Mouse (Mus musculus) splenic B cell, adult 2 months (primary cell): ENCODE results near the gene Tbc1d16.
A peak's percentile ranks its signal among the peaks of the same experiment; 100 is the strongest.

Experiments used
- DNase-seq: peaks from one replicate; pipeline ENCODE4 v3.0.0-alpha.2; 2011; ENCODE audit warnings: low read depth, low spot score
- H3K27me3 ChIP-seq: 2 replicates; pipeline ENCODE4 v1.6.1; 2012; ENCODE audit warnings: mild to moderate bottlenecking, low read length, moderate library complexity, mixed read lengths; ENCODE audit not compliant: control insufficient read depth, poor library complexity, insufficient read depth, severe bottlenecking
- H3K36me3 ChIP-seq: 2 replicates; pipeline ENCODE4 v1.6.1; 2012; ENCODE audit warnings: mild to moderate bottlenecking, low read length, moderate library complexity, mixed read lengths; ENCODE audit not compliant: control insufficient read depth, poor library complexity, insufficient read depth, severe bottlenecking

Tbc1d16 gene

DNA sequence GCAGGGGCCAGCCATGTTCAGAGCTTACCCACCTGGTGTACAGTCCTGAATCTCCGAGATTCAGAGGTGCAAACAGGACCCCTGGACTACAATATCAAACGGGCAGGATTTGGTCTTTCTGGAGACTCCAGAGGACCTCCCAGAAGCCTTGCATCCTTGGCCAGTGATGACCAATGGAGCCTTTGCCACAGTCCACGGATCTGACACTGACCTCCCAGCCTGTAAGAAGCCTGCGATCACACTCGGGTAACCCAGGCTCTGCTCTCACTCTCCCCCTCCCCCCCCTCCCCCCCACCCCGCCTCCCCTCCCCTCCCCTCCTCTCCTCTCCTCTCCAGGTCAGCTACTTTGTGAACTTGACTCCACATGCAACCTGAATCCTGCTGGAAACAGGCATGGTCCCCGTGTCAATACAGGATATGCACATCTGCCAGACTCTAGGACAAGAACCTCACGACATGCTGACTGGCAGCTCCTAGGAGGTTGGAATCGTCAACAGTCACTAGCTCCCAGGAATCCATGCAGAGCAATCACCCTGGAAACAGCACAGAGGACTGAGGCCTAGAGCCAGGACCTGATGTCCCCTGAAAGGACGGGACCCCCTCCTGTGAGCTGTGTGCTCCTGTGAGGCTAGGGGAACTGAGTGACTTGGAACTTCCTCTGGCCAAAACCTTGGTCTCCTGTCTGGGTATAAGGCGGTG is 6.3 kb downstream of the Tbc1d16 start:
- DNase-seq = no peak
- H3K27me3 ChIP-seq = no peaks in the 10 kb centered on the region
- H3K36me3 ChIP-seq = no peaks in the 10 kb centered on the region

DNA sequence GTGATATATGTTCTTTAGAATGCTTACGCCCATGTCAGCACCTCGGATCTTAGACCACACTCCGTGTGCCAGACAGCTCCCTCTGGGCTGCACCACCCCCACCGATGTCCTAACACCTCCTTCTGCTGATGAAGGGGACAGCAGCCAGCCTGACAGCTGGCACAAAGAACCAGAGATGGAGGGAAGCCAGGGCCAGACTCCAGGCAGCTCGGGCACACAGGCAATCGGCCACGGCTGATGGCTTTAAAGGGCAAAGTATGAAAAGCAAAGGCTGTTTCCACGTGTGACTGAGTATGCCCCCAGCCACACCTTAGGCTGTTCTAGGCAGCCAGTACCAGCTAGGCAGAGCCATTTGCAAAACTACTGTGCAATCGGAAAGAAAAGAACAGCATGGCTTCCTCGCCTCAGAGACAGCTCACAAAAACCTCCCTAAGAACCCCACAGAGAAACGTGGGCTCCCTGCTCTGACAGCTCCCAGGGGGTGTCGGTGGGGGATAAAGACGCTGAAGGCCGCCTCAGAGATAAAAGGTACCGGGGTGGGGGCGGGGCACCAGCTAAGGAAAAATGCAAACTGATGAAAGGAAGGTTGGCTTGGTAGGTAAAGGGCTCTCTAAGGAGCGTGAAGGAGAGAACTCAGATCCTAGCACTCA is 8.4 kb downstream of the Tbc1d16 start:
- no peak for DNase-seq
- H3K36me3 ChIP-seq = no peaks in the 10 kb centered on the region
- no peaks in the 10 kb centered on the region for H3K27me3 ChIP-seq

DNA sequence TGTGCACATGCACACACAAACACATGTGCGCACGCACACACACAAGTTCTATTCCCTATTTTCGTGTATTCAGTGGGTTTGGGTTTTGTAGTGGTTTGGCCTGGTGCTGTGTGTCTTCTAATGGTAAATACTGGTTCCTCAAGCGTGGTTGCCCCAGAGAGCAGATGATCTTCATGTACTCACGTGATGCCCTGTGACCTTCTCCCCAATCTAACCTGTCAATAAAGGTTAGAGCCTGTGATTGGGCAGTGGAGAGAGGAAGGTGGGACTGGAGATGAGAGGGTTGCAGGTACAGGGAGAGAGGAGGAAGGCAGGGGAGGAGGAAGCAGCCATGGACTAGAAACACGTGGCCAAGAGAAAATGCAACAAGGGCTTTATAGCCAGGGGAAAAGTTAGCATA is 10.4 kb downstream of the Tbc1d16 start:
- no peak for DNase-seq
- H3K36me3 ChIP-seq = no peaks in the 10 kb centered on the region
- H3K27me3 ChIP-seq = no peaks in the 10 kb centered on the region

DNA sequence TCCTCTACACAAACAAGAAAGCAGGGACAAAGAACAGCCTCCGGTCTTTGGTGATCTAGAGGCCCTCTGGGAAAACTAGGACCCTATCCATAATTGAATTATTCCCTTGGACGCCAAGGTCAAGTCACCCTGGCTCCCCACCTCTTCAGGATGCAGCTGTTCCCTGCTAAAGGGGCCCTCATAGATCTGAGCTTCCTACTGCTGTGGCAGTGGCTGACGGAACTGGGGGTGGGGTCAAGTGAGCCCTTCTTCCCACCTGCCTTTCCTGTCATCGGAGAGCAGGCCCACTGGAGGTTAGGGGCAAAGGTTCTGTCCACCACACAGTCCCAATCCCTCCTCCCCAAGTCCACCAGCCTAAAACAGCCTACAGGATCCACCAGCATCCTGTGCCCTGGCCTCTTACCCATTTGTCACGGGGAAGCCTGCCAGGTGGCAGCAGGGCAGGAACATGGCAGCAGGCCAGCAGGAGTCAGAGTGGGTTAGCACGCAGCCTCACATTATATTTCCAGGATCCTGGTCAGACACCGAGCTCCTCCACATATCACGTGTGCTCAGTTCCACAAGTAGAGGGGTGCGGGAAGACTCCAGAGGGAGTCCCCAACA is 12.3 kb downstream of the Tbc1d16 start:
- no peaks in the 10 kb centered on the region for H3K36me3 ChIP-seq
- DNase-seq = no peak

DNA sequence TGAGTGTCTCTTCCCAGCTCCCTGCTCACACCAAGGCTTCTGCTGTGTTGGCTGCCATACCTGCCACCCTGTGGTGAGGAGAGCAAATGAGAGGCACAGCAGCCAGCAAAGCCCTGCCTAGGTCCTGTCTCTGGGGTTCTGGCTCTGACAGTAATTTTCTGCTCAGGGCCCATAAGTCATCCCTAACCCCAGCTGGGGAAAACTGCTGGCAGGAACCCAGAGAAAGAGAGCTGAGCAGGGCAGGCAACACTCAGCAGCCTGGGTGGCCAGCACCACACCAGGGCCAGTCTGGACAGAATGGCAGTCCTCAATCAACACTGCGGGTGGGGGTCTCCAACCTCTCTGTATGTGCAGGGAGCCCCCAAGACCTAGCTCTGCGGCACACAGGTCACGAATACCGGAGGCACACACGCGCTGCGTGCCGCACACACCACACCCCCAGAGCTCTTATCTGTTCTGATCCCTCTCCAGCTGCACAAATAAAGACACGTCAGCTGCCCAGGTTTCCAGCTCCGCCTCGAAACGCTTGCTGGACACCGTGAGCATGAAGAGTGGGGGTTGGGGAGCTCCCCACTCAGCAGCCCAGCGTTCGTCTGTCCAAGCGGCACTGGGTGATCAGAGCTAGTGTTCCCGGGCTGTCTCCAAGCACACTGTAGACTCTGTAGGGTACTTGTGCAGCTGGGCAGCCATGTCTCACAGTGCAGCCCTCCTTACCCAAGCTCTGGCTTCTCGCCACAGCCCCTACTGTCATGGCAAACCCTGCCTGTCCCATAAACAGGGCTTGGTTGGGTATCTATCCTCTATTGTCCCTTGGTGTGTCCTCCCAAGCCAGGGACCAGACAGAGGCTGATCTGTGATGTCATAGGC is 13.0 kb downstream of the Tbc1d16 start:
- H3K36me3 ChIP-seq = no peaks in the 10 kb centered on the region
- H3K27me3 ChIP-seq = no peaks in the 10 kb centered on the region
- DNase-seq = no peak

More for the DNA sequence above, 12.3 kb downstream of the Tbc1d16 start:
- H3K27me3 ChIP-seq = no peaks in the 10 kb centered on the region

DNA sequence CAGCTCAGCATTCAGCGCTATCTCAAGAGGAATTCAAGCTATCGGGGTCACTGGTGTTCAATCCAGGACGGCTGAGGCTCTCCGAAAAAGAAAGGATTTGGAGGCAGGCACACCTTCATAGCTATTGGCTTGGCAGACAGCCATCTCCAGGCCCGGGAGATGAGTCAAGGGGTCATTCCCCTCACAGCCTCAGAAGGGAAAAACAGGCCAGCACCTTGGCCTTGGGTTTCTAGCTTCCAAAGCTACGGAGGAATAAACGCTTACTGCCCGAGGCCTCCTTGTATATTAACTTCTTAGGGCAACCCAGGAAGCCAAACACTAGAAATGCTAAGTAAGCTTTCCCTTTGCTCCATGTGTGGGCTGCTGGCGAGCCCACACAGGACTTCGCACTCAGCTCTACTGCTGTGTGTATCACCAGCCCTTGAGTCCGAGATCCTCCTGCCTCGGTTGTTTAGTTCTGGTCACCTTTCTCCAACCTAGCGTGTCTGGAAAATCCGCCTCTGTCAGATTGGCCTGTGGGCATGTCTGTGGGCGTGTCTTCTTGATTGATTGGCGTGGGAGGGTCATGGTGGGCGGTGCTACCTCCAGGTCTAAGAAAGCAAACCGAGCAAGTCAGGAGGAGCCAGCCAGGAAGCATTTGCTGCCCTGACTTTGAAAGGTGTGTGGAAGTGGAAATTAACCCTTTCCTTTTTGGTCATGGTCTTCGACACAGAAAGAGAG is 15.0 kb downstream of the Tbc1d16 start:
- DNase-seq = no peak
- H3K27me3 ChIP-seq = no peaks in the 10 kb centered on the region

DNA sequence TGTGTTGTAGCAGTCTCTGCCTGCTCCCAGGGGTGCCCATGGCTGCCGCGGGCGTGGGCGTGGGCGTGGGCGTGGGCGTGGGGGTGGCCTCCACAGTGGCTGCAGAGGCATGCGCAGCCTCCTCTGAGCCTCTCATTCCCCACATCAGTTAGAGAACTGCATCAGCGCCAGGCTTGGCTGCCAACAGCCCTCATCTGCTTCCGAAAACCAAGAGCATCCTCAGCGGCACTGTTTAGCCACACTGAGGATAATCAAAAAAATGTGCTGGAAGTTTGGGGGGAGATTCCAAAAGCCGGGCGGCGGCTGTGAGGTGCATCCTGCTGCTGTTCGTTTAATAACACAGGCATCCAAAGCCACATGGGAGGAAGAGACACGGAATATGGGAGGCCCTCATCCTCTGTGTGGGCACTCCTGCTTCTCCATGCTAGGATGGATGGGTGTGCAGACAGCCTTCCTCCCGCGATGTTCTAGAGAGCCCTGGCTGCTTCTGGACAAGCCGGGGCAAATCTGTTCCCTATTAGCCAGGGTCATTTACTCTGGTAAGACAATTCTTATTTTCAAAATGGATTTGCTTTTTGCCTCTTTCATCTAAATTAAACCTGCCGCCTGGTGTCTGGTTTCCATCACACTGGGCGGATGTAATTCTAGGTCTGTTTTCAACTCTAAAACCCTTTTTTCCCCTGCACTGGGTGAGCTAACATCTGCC is 16.5 kb downstream of the Tbc1d16 start:
- H3K27me3 ChIP-seq = no peaks in the 10 kb centered on the region
- H3K36me3 ChIP-seq = no peaks in the 10 kb centered on the region
- no peak for DNase-seq

More for the DNA sequence above, 15.0 kb downstream of the Tbc1d16 start:
- H3K36me3 ChIP-seq = no peaks in the 10 kb centered on the region

DNA sequence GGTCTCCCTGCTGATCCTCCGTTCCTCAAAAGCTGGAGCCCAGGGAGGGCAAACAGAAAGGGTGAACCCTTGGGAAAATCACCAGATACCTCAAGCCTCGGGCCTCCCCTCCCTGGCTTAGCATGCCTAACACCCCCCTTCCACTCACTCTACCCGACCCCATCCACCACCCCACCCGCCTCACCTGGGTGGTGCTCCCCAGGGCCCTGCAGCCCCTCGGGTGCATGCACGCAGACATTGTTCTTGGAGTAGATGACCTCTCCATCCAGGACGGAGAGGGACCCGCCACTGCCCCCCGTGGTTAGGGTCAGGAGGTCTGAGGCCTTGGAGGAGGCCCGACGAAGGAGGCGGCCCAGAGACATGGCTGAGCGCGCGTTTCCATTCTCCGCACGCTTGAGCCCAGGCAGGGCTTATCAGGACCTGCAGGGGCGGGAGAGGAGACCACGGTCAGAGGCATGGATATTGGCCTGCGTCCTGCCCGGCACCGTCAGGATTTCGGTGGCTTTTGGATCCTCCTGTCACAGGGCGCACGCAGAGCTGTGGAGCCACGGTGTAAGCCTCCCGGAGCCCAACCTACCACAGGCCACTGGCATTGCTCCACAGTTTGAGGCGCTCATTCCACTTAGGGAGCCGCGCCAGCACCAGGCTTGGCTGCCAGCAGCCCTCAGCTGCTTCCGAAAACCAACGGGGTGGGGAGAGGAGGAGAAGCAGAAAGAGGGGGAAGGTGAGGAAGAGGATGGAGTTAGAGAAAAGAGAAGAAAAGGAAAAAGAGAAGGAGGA is 17.8 kb downstream of the Tbc1d16 start:
- Histone ChIP-seq H3K36me3 (no peaks in the 10 kb centered on the region), H3K27me3 (no peaks in the 10 kb centered on the region)
- no peak for DNase-seq

DNA sequence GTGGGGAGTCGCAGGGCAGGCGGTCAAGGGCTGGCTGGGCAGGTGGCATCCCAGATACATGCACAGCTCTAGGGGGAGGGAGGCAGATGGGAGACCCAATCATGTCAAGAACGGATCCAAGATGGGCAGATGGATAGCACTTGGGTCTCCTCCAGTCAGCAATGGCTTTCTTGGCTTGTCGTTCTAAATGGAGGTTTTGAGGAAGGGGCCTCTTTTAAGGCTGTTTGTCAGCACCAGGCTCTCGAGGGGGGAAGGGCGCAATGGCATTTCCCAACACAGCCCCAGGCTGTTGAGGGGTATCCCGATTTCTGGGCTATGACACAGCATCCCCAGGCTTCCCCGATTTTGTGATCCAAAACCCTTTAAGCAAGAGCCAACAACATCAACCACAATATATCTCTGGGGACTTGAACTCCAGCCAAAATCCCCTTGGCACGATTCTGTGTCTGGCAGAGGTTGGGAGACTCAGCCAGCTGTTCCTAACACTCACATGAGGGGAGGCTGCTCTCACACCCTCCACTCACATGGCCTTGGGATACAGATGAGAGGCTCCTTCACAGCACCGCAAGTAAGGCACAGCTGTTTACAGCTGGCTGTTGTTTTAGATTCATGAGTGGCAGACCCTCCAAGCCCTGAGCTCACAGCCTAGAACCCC is 18.8 kb downstream of the Tbc1d16 start:
- Histone ChIP-seq H3K36me3 (no peaks in the 10 kb centered on the region), H3K27me3 (no peaks in the 10 kb centered on the region)
- no peak for DNase-seq

DNA sequence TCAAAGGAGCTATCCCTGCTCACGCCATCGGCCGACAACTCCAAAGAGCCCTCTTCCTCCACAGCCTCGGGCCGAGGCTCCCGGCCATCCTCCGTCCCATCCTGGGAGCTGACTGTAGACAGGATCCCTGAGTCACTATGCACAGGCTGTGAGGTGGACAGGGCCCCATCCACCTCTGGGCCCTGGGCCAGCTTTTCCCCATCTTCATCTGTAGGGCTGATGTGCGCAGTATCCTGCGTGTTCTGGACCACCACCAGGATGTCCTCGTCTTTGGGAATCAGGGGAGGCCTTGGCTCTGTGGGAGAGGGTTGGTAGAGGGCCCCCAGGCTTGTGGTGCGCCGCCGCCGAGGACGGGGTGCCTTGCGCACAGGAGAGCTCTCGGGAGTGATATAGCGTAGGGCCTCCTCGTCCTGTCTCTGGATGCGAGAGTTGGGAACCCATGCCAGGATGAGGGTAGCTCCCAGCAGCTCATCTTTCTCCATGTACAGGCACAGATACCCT is 19.4 kb downstream of the Tbc1d16 start:
- Histone ChIP-seq H3K27me3 (no peaks in the 10 kb centered on the region), H3K36me3 (no peaks in the 10 kb centered on the region)
- no peak for DNase-seq

DNA sequence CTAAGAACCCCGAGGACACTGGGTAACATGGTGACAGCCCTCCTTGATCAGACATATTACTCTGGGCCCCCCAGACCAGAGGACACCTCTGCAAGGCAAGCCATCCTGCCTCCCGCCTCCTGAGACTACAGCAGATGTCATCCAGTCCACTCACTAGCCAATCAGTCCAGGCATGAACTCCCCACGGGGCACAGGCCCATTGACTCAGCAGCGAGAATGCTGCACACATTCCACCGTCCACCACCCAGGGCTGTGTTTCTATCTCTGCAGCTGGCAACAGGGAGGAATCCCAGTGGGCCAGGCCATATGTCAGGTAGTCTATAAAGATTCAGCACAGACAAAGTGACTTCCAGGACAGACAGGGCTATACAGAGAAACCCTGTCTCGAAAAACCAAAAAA is 20.3 kb downstream of the Tbc1d16 start:
- H3K36me3 ChIP-seq = no peaks in the 10 kb centered on the region
- no peaks in the 10 kb centered on the region for H3K27me3 ChIP-seq
- no peak for DNase-seq

DNA sequence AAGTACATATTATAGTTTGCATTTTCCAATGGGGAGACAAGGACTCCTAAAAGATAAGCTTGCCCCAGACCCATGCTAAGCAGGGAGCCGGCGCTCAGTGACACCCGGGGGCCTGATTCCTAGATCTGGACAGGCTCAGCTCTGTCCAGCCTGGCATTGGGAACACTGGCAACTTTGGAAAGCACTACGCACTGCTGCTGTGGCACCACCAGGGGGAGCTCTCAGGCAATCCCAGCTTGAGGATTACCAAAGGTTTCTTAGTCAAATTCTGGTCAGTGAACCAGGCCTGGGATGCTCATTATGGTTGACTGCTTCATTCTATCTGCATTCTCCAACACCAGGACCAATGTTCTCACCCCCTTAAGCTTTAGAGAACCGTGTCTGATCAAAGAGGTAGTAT is 21.7 kb downstream of the Tbc1d16 start:
- no peaks in the 10 kb centered on the region for H3K36me3 ChIP-seq
- H3K27me3 ChIP-seq = no peaks in the 10 kb centered on the region
- DNase-seq = peak; percentile 65

DNA sequence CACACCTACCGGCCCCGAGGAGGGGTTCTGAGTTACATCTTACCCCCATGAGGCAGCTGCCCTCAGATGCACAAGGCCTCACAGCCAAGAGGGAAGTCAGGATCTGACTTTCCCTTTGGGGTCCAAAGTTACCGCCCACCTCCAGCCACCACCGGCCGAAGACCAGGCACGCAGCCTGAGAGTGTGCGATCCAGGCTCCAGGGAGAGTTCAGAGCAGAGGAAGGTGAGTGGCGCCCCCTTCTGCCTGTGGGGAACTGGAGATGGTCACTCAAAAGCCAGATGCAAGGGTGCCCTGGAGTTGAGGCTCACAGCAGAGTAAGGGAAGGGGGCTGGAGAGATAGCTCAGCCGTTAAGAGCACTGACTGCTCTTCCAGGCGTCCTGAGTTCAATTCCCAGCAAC is 22.6 kb downstream of the Tbc1d16 start:
- H3K27me3 ChIP-seq = no peaks in the 10 kb centered on the region
- DNase-seq = peak; percentile 36
- no peaks in the 10 kb centered on the region for H3K36me3 ChIP-seq
